Mouse (Mus musculus) midbrain, postnatal 0 days (tissue): ENCODE data around the gene Mfsd12. TPM values are rescaled to one million over a fixed set of nuclear protein-coding genes. Genes with fewer than 3 reads are reported as not detected.

Experiments
- ATAC-seq: fragments of 200-750 bp; cut with Nextera tagmentation; 2 replicates; pipeline ENCODE4 v1.8.0; 2017; ENCODE audit warnings: moderate number of reproducible peaks, mild to moderate bottlenecking, moderate TSS enrichment, moderate library complexity; ENCODE audit not compliant: low FRiP score
- DNase-seq: peaks from one replicate; pipeline ENCODE4 v3.0.0-alpha.2; 2015; ENCODE audit warnings: low spot score
- H3K27ac ChIP-seq: fragments of 300-500 bp; sonication (generic); 2 replicates; pipeline ENCODE4 v1.5.1; 2014; ENCODE audit warnings: low read depth, mild to moderate bottlenecking, low read length, mixed read lengths
- H3K27me3 ChIP-seq: fragments of 300-500 bp; sonication (generic); 2 replicates; pipeline ENCODE4 v1.6.1; 2014; ENCODE audit warnings: low read length, control low read depth, mixed read lengths; ENCODE audit not compliant: insufficient read depth
- H3K36me3 ChIP-seq: fragments of 300-500 bp; sonication (generic); 2 replicates; pipeline ENCODE4 v1.6.1; 2014; ENCODE audit warnings: low read length, control low read depth, mixed read lengths; ENCODE audit not compliant: insufficient read depth
- H3K4me1 ChIP-seq: fragments of 300-500 bp; sonication (generic); 2 replicates; pipeline ENCODE4 v1.6.1; 2014; ENCODE audit warnings: mild to moderate bottlenecking, control low read depth, antibody characterized with exemption, low read length, mixed read lengths; ENCODE audit not compliant: insufficient read depth
- H3K4me2 ChIP-seq: fragments of 300-500 bp; sonication (generic); 2 replicates; pipeline ENCODE4 v1.6.1; 2014; ENCODE audit warnings: low read depth, mild to moderate bottlenecking, low read length, mixed read lengths; ENCODE audit not compliant: poor library complexity, severe bottlenecking
- H3K4me3 ChIP-seq: fragments of 300-500 bp; sonication (generic); 2 replicates; pipeline ENCODE4 v1.5.1; 2014; ENCODE audit warnings: low read depth, mild to moderate bottlenecking, low read length, moderate library complexity
- H3K9ac ChIP-seq: fragments of 300-500 bp; sonication (generic); replicated peaks from 2 replicates; pipeline ENCODE4 v1.6.1; 2014; ENCODE audit warnings: mild to moderate bottlenecking, low read length, moderate library complexity, mixed read lengths; ENCODE audit not compliant: poor library complexity, severe bottlenecking
- H3K9me3 ChIP-seq: fragments of 300-500 bp; sonication (generic); 2 replicates; pipeline ENCODE4 v1.6.1; 2016; ENCODE audit warnings: low read length, control low read depth
- CTCF ChIP-seq: IDR thresholded peaks from 2 replicates; pipeline ENCODE4 v1.5.1; 2016; ENCODE audit warnings: antibody characterized with exemption, mild to moderate bottlenecking
- WGBS: fragments of 180-500 bp; shearing (Covaris S2); extraction: QIAGEN DNeasy Blood & Tissue Kit; methylation state at CpG from one replicate; pipeline ENCODE4 v1.1.7; 2014; 5-methylcytosine and 5-hydroxymethylcytosine counted together
- polyA plus RNA-seq: library from polyadenylated mRNA; unstranded; fragments of >200 nt; fragmentation: Nextera tagmentation; extraction: Ambion mirVana; gene quantifications from 2 replicates; pipeline ENCODE4 v1.2.1, GENCODE M21; 2015
- total RNA-seq: library from RNA; depleted of rRNA; stranded (reverse); fragments of >200 nt; gene quantifications from 2 replicates; pipeline ENCODE4 v1.2.3, GENCODE M21; 2014

Gene Mfsd12
- total and polyA plus RNA-seq, 2 experiments from 2014 or later = 13.6 to 40.6 TPM

DNA sequence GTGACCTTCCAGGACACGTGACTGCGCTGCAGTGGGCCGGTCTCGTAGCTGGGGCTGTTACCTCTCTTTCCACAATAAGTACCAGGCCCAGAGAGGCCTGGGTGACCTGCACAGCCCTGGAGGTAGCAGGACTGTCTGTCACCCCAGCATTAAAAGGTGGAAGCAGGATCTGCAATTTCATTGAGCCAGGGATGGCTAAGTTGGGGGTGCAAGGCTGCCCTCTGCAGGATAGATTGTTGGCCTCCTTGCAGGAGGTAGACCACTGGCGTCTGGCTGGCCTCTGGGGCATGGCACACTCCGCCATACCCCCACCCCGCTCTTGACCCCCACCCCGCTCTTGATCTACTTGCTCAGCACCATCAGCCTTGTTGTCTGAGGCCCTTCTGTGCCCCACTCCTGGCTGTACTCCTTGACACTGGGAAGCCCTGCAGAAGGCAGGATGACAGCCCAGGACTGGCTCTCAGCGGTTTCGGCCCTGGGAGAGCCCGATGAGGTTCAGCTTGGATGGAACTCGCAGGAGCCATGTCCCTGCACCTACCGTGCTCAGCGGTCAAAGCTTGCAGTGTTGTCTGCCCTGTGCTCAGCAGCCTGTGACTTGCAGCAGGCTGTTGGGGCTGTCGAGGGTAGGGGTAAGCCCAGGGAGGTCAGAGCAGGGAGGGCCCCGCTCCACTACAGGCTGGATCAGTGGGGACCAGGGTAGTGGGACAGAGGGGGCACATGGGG, 40.8 kb upstream of the Mfsd12 start:
- Histone ChIP-seq H3K27ac (no peak overlapping the region), H3K4me3 (no peak overlapping the region), H3K27me3 (no peaks in the 10 kb centered on the region), H3K9me3 (no peaks in the 10 kb centered on the region), H3K9ac (no peak overlapping the region), H3K4me2 (peak overlapping the region; percentile 4; the same call in 1 of the 2 replicates), H3K4me1 (0 out of 2 replicates have a peak, but pooled peaks cover 3% of the 10 kb centered on the region), H3K36me3 (peaks cover 60% of the 10 kb centered on the region)
- ATAC-seq = no peak
- no peak for DNase-seq
- peak; percentile 62 for TF ChIP-seq CTCF
- 42% methylated on average over 16 of the region's 16 CpGs for whole genome bisulfite sequencing

DNA sequence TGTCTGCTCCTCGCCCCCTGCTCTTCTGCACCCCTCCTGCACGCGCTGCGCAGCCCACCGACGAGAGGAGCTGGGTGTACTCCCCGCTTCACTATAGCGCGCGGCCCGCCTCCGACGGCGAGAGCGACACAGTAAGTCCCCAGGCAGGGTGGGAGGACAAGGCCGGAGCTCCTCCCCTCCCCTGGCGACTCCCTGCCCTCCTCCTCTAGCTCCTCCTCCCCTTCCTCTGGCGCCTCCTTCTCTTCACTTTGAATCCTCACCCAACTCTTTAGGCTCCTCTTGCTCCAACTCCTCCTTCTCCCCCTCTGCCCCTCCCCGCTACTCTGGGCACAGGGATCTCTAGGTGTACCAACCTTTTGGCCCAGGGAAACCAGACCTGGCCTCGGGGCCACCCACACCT, 40.0 kb upstream of the Mfsd12 start:
- Histone ChIP-seq H3K27ac (no peak overlapping the region), H3K4me2 (peak overlapping the region; percentile 4; the same call in 1 of the 2 replicates), H3K27me3 (no peaks in the 10 kb centered on the region), H3K9ac (no peak overlapping the region), H3K4me1 (0 out of 2 replicates have a peak, but pooled peaks cover 3% of the 10 kb centered on the region), H3K36me3 (peaks cover 53% of the 10 kb centered on the region), H3K9me3 (no peaks in the 10 kb centered on the region), H3K4me3 (no peak overlapping the region)
- no peak for ATAC-seq
- DNase-seq = no peak
- TF ChIP-seq CTCF = no peak
- WGBS = 23% methylated on average over 19 of the region's 20 CpGs

DNA sequence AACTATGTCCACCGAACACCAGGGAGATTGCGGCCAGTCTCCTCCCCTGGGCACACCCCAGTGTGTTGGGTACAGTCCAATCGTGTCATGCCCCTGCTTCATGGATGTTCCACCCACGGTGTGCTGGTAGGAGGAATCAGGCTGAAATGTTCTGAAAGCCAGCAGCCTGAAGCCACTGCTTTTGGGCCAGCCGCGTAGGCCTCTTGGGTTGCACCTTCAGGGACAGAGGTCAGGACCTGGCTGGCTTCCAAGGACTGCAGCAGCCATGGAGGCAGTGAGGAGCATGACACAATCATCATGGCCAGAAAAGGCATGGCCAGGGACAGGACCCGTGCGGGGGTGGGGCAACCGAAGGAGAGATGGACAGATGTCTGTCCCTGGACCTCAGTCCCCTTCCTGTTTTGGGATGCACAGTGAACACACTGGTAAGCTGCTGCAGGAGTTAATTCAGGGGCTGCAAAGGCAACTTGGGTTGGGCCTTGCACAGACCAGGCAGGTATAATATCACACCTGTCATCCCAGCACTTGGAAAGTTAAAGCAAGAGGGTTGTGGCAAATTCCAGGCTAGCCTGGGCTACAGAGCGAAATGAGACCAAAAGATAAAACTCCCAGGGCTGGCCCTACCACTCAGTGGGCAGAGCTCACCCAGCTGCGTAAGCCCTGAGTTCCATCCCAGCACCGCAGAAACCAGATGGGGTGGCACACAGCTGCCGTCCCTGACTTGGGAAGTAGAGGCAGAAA, 38.5 kb upstream of the Mfsd12 start:
- no peaks in the 10 kb centered on the region for H3K27me3 ChIP-seq
- ATAC-seq = no peak
- H3K36me3 ChIP-seq = peaks cover 52% of the 10 kb centered on the region
- no peak overlapping the region for H3K4me3 ChIP-seq
- 91% methylated on average over 13 of the region's 13 CpGs for WGBS
- TF ChIP-seq CTCF = no peak
- 0 out of 2 replicates have a peak overlapping the region, but pooled peaks have one; percentile 34 for H3K9ac ChIP-seq
- H3K4me2 ChIP-seq = no peak overlapping the region
- H3K9me3 ChIP-seq = no peaks in the 10 kb centered on the region
- 0 out of 2 replicates have a peak, but pooled peaks cover 3% of the 10 kb centered on the region for H3K4me1 ChIP-seq
- H3K27ac ChIP-seq = 0 out of 2 replicates have a peak overlapping the region, but pooled peaks have one; percentile 88
- DNase-seq = no peak

DNA sequence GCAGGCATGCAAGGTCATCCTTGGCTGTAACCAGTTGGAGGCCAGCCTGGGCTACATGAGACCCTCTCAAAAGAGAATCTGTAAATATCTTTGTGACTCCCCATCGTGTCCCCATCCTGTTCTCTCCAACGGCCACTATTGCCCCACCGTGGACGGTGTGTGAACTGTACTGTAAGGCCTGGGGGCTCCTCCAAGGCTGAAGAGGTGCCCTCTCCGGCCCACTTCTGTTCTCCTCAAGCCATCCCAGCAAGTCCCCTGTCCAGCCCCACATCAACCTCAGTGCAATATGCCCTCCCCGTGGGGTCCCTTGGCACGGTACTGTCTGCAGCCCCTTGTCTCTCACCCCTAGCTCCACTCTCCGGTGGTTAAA, 38.0 kb upstream of the Mfsd12 start:
- no peaks in the 10 kb centered on the region for H3K9me3 ChIP-seq
- ATAC-seq (no peak), DNase-seq (peak; percentile 8)
- TF ChIP-seq CTCF = peak; percentile 42; the same call in 1 of the 2 replicates
- peak overlapping the region; percentile 88; the same call in 1 of the 2 replicates for H3K27ac ChIP-seq
- peak overlapping the region; percentile 77 for H3K4me2 ChIP-seq
- peak overlapping the region; percentile 58 for H3K4me3 ChIP-seq
- 31% methylated on average over 8 of the region's 8 CpGs for WGBS
- H3K27me3 ChIP-seq = no peaks in the 10 kb centered on the region
- H3K9ac ChIP-seq = peak overlapping the region; percentile 34; the same call in 1 of the 2 replicates
- peaks cover 52% of the 10 kb centered on the region for H3K36me3 ChIP-seq
- 0 out of 2 replicates have a peak, but pooled peaks cover 3% of the 10 kb centered on the region for H3K4me1 ChIP-seq

DNA sequence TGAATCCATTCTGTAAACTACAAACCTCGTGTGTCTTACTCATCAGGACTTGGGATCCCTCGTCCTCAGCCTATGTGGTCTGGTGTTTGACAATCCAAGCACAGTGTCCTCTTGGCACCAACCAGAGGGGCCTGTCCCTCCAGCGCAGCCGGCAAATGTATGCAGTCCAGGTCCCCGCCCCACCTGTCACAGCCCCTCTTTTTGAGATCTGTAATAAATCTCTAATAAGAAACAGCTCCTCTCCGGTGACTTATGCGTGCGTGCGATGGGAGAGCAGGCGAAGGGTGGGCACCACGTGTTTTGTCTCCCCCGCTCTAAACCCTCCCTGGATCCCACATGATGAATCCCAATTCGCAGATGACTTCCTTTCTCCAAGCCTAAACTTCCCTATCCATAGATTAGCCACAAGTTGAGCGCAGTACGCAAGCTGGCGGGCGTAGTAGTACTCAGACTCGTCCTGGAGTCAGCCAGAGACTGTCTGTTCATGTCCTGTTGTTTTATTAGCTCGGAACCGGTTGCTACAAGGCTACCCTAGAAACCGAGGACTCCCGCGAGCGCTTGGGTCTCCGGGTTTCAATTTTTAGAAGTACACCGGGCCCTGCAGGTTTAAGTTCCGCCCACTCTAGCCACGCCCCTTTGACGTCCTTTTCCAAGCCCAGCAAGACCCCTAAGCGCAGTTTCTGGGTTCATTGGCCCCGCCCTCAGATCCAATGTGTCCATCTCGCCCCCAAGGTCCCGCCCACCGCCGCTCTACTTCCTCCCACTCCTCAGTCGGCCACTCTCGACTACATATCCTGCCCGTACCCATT, 37.3 kb upstream of the Mfsd12 start:
- under 1% methylated on average over 37 of the region's 38 CpGs for WGBS
- ATAC-seq (no peak; the same call in 1 of the 2 replicates), DNase-seq (peak; percentile 99)
- H3K27ac ChIP-seq = peak overlapping the region; percentile 88
- H3K9ac ChIP-seq = peak overlapping the region; percentile 34; the same call in 1 of the 2 replicates
- H3K9me3 ChIP-seq = no peaks in the 10 kb centered on the region
- peaks cover 54% of the 10 kb centered on the region for H3K36me3 ChIP-seq
- no peaks in the 10 kb centered on the region for H3K27me3 ChIP-seq
- H3K4me1 ChIP-seq = 0 out of 2 replicates have a peak, but pooled peaks cover 3% of the 10 kb centered on the region
- no peak for TF ChIP-seq CTCF
- peak overlapping the region; percentile 58 for H3K4me3 ChIP-seq
- peak overlapping the region; percentile 77 for H3K4me2 ChIP-seq
